Mouse (Mus musculus) CH12.LX (cell line): ENCODE measurements at regions not wholly inside any gene's neighbourhood (a gene's known extent, or its start where the extent isn't known, plus 50 kb on each side); places are given as distances from the start of the nearest gene placed in this dataset.

ENCODE experiments used
- BHLHE40 ChIP-seq: IDR thresholded peaks from 2 replicates; pipeline ENCODE4 v1.6.1; 2011; ENCODE audit warnings: mild to moderate bottlenecking, low read depth, low read length, improper control_type of control experiment
- CHD2 ChIP-seq: IDR thresholded peaks from 2 replicates; pipeline ENCODE4 v1.6.1; 2011; ENCODE audit warnings: low read length, improper control_type of control experiment
- CTCF ChIP-seq, 2 experiments: IDR thresholded peaks in 1 of 2; conservative IDR thresholded peaks in 1 of 2; 2 replicates each; pipeline ENCODE4 v1.5.1; 2011 to 2012; ENCODE audit warnings: low read depth in 2 of 2, low read length in 2 of 2, improper control_type of control experiment in 1 of 2, inconsistent platforms in 1 of 2, mild to moderate bottlenecking in 1 of 2, moderate library complexity in 1 of 2
- ELF1 ChIP-seq: IDR thresholded peaks from 2 replicates; pipeline ENCODE4 v1.6.1; 2014; ENCODE audit warnings: low read depth, mild to moderate bottlenecking, inconsistent platforms, low read length, improper control_type of control experiment
- EP300 ChIP-seq: IDR thresholded peaks from 2 replicates; pipeline ENCODE4 v1.6.1; 2011; ENCODE audit warnings: low read length, improper control_type of control experiment
- GABPA ChIP-seq: IDR thresholded peaks from 2 replicates; pipeline ENCODE4 v1.6.1; 2012; ENCODE audit warnings: low read depth, low read length, improper control_type of control experiment, inconsistent platforms; ENCODE audit not compliant: insufficient replicate concordance
- HCFC1 ChIP-seq: IDR thresholded peaks from 2 replicates; pipeline ENCODE4 v1.6.1; 2012; ENCODE audit warnings: low read depth, mild to moderate bottlenecking, inconsistent platforms, low read length, improper control_type of control experiment
- JUN ChIP-seq: IDR thresholded peaks from 2 replicates; pipeline ENCODE4 v1.6.1; 2011; ENCODE audit warnings: low read depth, mild to moderate bottlenecking, low read length, improper control_type of control experiment, moderate library complexity; ENCODE audit not compliant: insufficient read depth
- NRF1 ChIP-seq: IDR thresholded peaks from 2 replicates; pipeline ENCODE4 v1.6.1; 2014; ENCODE audit warnings: low read depth, mild to moderate bottlenecking, inconsistent platforms, low read length, improper control_type of control experiment, moderate library complexity
- POLR2A ChIP-seq: IDR thresholded peaks from 2 replicates; pipeline ENCODE4 v1.6.1; 2011; ENCODE audit warnings: low read depth, mild to moderate bottlenecking, improper control_type of control experiment, low read length
- SMC3 ChIP-seq: IDR thresholded peaks from 2 replicates; pipeline ENCODE4 v1.6.1; 2011; ENCODE audit warnings: low read depth, low read length, improper control_type of control experiment
- UBTF ChIP-seq: IDR thresholded peaks from 2 replicates; pipeline ENCODE4 v1.6.1; 2012; ENCODE audit warnings: low read depth, mild to moderate bottlenecking, inconsistent platforms, low read length, improper control_type of control experiment, moderate library complexity
- ZC3H11A ChIP-seq: IDR thresholded peaks from 2 replicates; pipeline ENCODE4 v1.6.1; 2012; ENCODE audit warnings: low read depth, mild to moderate bottlenecking, inconsistent platforms, low read length, improper control_type of control experiment
- ZNF384 ChIP-seq: IDR thresholded peaks from 2 replicates; pipeline ENCODE4 v1.6.1; 2012; ENCODE audit warnings: low read depth, low read length, improper control_type of control experiment, inconsistent platforms

DNA sequence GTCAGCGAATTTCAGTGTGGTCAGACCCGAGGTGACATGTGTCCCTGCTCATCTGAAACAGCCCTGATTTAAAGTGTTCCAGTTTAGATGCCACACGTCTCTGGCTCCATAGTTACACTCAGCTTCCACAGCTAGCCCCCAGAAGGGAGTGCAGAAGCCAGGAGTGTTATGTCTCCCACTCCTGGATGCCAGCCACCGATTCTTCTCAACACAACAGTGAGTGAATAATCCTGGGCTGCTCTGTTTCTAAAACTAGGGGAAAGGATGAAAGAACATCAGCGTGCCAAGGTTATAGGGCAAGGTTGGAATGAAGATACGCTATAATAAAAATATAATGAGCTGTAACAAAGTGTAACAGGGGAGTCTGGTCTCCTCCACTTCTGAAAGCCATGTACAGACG, 51.5 kb upstream of the Stmnd1 start:
- TF ChIP-seq EP300 (no peak), BHLHE40 (no peak), CTCF (conservative IDR thresholded peaks at IDR 0.05 in 1 of 2, IDR thresholded peaks at IDR 0.05 in 1 of 2; ENCODE audit: low read depth in 2 of 2, low read length in 2 of 2) (no peak), CHD2 (no peak), POLR2A (no peak), HCFC1 (no peak), UBTF (no peak), GABPA (no peak), ELF1 (no peak), SMC3 (no peak), ZC3H11A (no peak), NRF1 (no peak), ZNF384 (no peak), JUN (no peak)
